Mouse (Mus musculus) spleen, adult 2 months (tissue): ENCODE data around the gene Zfp971.
"Not testable (repeated sequence)": the region's sequence is repeated elsewhere in the genome, so short reads cannot be mapped to it uniquely, and the experiment has no call there.

Experiments used
- CTCF ChIP-seq: fragments of 200-500 bp; IDR thresholded peaks from 2 replicates; pipeline ENCODE4 v1.5.1; 2011; ENCODE audit warnings: mild to moderate bottlenecking, inconsistent platforms; ENCODE audit not compliant: insufficient read depth, insufficient read length, insufficient replicate concordance; ENCODE audit errors: extremely low read depth
- POLR2A ChIP-seq: fragments of 200-500 bp; IDR thresholded peaks from 2 replicates; pipeline ENCODE4 v1.6.1; 2011; ENCODE audit warnings: low read depth, low read length, inconsistent platforms

DNA sequence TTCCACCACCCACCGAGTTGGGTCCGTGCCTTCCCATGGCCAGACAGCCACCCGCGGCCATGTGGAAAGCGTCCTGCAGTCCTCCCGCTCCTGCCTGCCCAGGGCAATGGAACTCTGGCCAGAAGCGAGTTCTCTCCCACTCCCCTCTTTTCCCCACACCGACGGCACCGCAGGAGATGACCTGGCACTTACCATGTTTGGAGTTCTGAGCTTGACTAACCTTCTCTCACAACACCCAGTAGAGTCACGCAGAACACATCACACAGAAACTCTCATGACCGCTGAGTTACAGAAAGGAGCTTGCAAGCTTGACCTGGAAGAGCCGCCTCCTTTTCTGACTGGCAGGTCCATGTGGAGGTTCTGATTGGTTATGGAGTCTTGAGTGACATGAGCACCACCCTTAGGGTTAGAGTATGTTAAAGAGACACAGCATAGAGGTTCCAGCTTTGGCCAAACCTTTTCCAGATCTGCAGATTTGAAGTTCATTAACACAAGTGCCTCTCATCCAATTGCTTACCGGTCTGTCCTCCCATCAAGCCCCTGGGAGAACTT lies 55.2 kb downstream of the Zfp971 start, which contains the start of gene Zfp931:
- TF ChIP-seq POLR2A, CTCF: not testable (repeated sequence)
